Mouse (Mus musculus): ENCODE results near the gene Ankrd61.

The Ankrd61 gene

GRCm38 (mm10) chr5:143897635-143898330, at the start of gene Ankrd61:
Gene Ankrd61 (minus strand): TSS chr5:143897685.
- no peak for DNase-seq (ENCODE audit: low spot score in 2 of 2)

- no peak for DNase-seq (ENCODE audit: low spot score in 2 of 2)
Observed at GRCm38 (mm10) chr5:143943231-143944125, 46.0 kb upstream of the Ankrd61 start.

- no peak for DNase-seq (ENCODE audit: low spot score in 2 of 2)
Observed at GRCm38 (mm10) chr5:143941588-143941987, 44.1 kb upstream of the Ankrd61 start.

- no peak for DNase-seq (ENCODE audit: low spot score in 2 of 2)
Observed at GRCm38 (mm10) chr5:143936156-143936555, 38.7 kb upstream of the Ankrd61 start.

GRCm38 (mm10) chr5:143933875-143934274, 36.4 kb upstream of the Ankrd61 start:
- no peak for DNase-seq (ENCODE audit: low spot score in 2 of 2)

- DNase-seq (ENCODE audit: low spot score in 2 of 2) = no peak
Observed at GRCm38 (mm10) chr5:143933414-143933813, 35.9 kb upstream of the Ankrd61 start.

GRCm38 (mm10) chr5:143932831-143933230, 35.3 kb upstream of the Ankrd61 start, which contains the start of gene Rsph10b:
Gene Rsph10b (plus strand): TSS chr5:143933035.
- no peak for DNase-seq (ENCODE audit: low spot score in 2 of 2)

- DNase-seq (ENCODE audit: low spot score in 2 of 2) = no peak
Observed at GRCm38 (mm10) chr5:143931863-143932580, 34.5 kb upstream of the Ankrd61 start.

GRCm38 (mm10) chr5:143930656-143931055, 33.2 kb upstream of the Ankrd61 start:
- no peak for DNase-seq (ENCODE audit: low spot score in 2 of 2)

- DNase-seq (ENCODE audit: low spot score in 2 of 2) = no peak
Observed at GRCm38 (mm10) chr5:143929291-143929690, 31.8 kb upstream of the Ankrd61 start.

- no peak for DNase-seq (ENCODE audit: low spot score in 2 of 2)
Observed at GRCm38 (mm10) chr5:143927875-143928274, 30.4 kb upstream of the Ankrd61 start, which contains the start of gene Gm42421. Gene Gm42421 (plus strand): TSS chr5:143928175.

GRCm38 (mm10) chr5:143924781-143925452, 27.4 kb upstream of the Ankrd61 start:
- DNase-seq (ENCODE audit: low spot score in 2 of 2) = no peak

- DNase-seq (ENCODE audit: low spot score in 2 of 2) = no peak
Observed at GRCm38 (mm10) chr5:143918120-143918519, 20.6 kb upstream of the Ankrd61 start.

GRCm38 (mm10) chr5:143917418-143917817, 19.9 kb upstream of the Ankrd61 start:
- DNase-seq (ENCODE audit: low spot score in 2 of 2) = peak; percentile 46 to 54

- no peak for DNase-seq (ENCODE audit: low spot score in 2 of 2)
Observed at GRCm38 (mm10) chr5:143916221-143916620, 18.7 kb upstream of the Ankrd61 start.

- peak; percentile 94 to 96 for DNase-seq (ENCODE audit: low spot score in 2 of 2)
Observed at GRCm38 (mm10) chr5:143909417-143910400, 12.2 kb upstream of the Ankrd61 start, which contains the start of the genes Aimp2 and Pms2. Gene Aimp2 (minus strand): TSS chr5:143909847. Gene Pms2 (plus strand): TSS chr5:143909964.

- DNase-seq (ENCODE audit: low spot score in 2 of 2) = no peak
Observed at GRCm38 (mm10) chr5:143908926-143909325, 11.4 kb upstream of the Ankrd61 start.

- DNase-seq (ENCODE audit: low spot score in 2 of 2) = no peak
Observed at GRCm38 (mm10) chr5:143906429-143906828, 8.9 kb upstream of the Ankrd61 start.

- DNase-seq (ENCODE audit: low spot score in 2 of 2) = no peak
Observed at GRCm38 (mm10) chr5:143903813-143904212, 6.3 kb upstream of the Ankrd61 start.

GRCm38 (mm10) chr5:143902111-143902510, 4.6 kb upstream of the Ankrd61 start:
- DNase-seq (ENCODE audit: low spot score in 2 of 2) = peak in 1 of 2 experiments; percentile 30
